Mouse (Mus musculus) ES-Bruce4 (cell line): Measurements from ENCODE around the gene Myh7b. TPM values are rescaled to one million over a fixed set of nuclear protein-coding genes. Genes with fewer than 3 reads are reported as not detected.

Experiments
- H3K27ac ChIP-seq: 2 replicates; pipeline ENCODE4 v1.5.1; 2012; ENCODE audit warnings: low read length, inconsistent platforms; ENCODE audit not compliant: insufficient read depth
- H3K27me3 ChIP-seq: 2 replicates; pipeline ENCODE4 v1.6.1; 2012; ENCODE audit warnings: mild to moderate bottlenecking, low read length, inconsistent platforms; ENCODE audit not compliant: control insufficient read depth, poor library complexity, insufficient read depth, severe bottlenecking
- H3K36me3 ChIP-seq: 2 replicates; pipeline ENCODE4 v1.6.1; 2012; ENCODE audit warnings: inconsistent platforms, mild to moderate bottlenecking, low read length, moderate library complexity; ENCODE audit not compliant: control insufficient read depth, poor library complexity, insufficient read depth, severe bottlenecking
- H3K4me1 ChIP-seq: one replicate; pipeline ENCODE4 v1.8.1; 2011; ENCODE audit warnings: low read length; ENCODE audit not compliant: control insufficient read depth, insufficient read depth
- H3K4me3 ChIP-seq: 2 replicates; pipeline ENCODE4 v1.5.1; 2011; ENCODE audit warnings: low read depth, mild to moderate bottlenecking, low read length
- H3K9ac ChIP-seq: 2 replicates; pipeline ENCODE4 v1.6.1; 2012; ENCODE audit warnings: low read depth, mild to moderate bottlenecking, inconsistent platforms; ENCODE audit not compliant: poor library complexity, severe bottlenecking
- H3K9me3 ChIP-seq: replicated peaks from 2 replicates; pipeline ENCODE4 v1.6.1; 2012; ENCODE audit warnings: mild to moderate bottlenecking, low read length, inconsistent platforms; ENCODE audit not compliant: control insufficient read depth, poor library complexity, insufficient read depth, severe bottlenecking
- CTCF ChIP-seq: IDR thresholded peaks from one replicate; pipeline ENCODE4 v1.8.1; 2011; ENCODE audit warnings: low read depth, low read length
- EP300 ChIP-seq: IDR thresholded peaks from 2 replicates; pipeline ENCODE4 v1.6.1; 2011; ENCODE audit warnings: low read depth, low read length; ENCODE audit not compliant: insufficient read depth
- POLR2A ChIP-seq: IDR thresholded peaks from one replicate; pipeline ENCODE4 v1.8.1; 2011; ENCODE audit warnings: low read length; ENCODE audit not compliant: insufficient read depth
- polyA plus RNA-seq: library from polyadenylated mRNA; stranded (reverse); fragments of >200 nt; gene quantifications from 2 replicates; pipeline ENCODE4 v1.2.4, GENCODE M21; 2011; ENCODE audit warnings: low read depth; ENCODE audit not compliant: missing spikeins, insufficient read depth, insufficient read length

Myh7b gene
- polyA plus RNA-seq, 1 experiment: 1.0 TPM

DNA sequence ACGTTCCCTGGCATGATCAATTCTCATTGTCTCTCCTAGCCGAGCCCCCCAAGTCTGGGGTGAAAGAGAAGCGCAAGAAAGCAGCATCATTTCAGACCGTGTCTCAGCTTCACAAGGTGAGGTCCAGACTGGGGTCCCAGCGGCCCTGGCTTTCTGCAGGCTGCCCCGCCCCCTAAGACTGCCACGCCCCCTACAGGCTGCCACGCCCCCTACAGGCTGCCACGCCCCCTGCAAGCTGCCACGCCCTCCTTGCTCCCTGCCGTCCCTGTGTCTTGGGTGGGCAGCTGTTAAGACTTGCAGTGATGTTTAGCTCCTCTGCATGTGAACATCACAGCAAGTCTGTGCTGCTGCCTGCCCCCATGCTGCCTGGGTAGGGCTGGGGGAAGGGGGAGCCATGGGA, 11.6 kb downstream of the Myh7b start:
- H3K4me1 ChIP-seq: peaks cover 2% of the 10 kb centered on the region
- no peaks in the 10 kb centered on the region for H3K36me3 ChIP-seq
- TF ChIP-seq EP300: no peak
- no peak for TF ChIP-seq POLR2A
- TF ChIP-seq CTCF: no peak
- H3K27ac ChIP-seq: no peak overlapping the region
- no peaks in the 10 kb centered on the region for H3K9me3 ChIP-seq
- H3K27me3 ChIP-seq: no peaks in the 10 kb centered on the region
- no peak overlapping the region for H3K4me3 ChIP-seq
- no peak overlapping the region for H3K9ac ChIP-seq

DNA sequence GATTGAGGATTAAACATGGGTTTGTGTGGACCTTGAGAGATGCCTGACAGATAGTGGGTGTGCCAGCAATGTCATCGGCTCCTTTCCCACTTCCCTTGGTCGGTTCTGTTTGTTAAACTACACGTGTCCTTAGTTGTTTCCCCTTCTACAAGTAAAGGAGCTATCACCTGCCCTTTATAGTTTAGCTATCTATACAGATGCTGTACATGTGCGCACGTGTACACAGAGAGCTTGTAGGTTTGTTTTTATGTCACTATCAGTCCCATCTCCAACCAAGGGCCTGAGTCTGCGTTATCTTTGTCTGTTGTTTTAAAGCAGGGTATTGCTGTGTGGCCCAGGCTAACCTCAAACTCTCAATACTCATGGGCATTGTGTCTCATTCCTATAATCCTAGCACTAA, 13.0 kb downstream of the Myh7b start:
- no peak overlapping the region for H3K4me3 ChIP-seq
- no peaks in the 10 kb centered on the region for H3K36me3 ChIP-seq
- H3K27ac ChIP-seq: no peak overlapping the region
- no peaks in the 10 kb centered on the region for H3K27me3 ChIP-seq
- H3K9ac ChIP-seq: no peak overlapping the region
- TF ChIP-seq EP300 (no peak), CTCF (no peak), POLR2A (no peak)
- H3K9me3 ChIP-seq: no peaks in the 10 kb centered on the region
- peaks cover 2% of the 10 kb centered on the region for H3K4me1 ChIP-seq

DNA sequence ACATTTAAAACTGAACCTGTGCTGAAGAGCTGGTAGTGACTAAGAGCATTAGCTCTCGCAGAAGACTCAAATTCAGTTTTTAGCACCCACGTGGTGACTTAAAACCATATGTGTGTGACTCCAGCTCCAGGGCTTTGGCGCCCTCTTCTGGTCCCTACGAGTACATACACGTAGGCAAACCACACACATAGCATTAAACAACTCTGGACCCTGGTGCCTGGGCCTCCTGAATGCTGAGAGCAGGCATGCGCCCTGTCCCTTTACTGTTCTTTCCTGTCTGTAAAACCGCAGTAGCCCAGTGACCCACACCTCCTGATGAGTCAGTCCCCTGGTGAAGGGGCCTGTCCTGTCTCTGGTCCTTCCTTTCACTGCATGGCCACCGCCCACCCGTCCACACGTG, 13.7 kb downstream of the Myh7b start:
- H3K4me3 ChIP-seq: no peak overlapping the region
- H3K27ac ChIP-seq: no peak overlapping the region
- TF ChIP-seq POLR2A (no peak), CTCF (peak; percentile 89)
- H3K9me3 ChIP-seq: no peaks in the 10 kb centered on the region
- no peaks in the 10 kb centered on the region for H3K36me3 ChIP-seq
- no peak overlapping the region for H3K9ac ChIP-seq
- H3K27me3 ChIP-seq: no peaks in the 10 kb centered on the region
- H3K4me1 ChIP-seq: peaks cover 2% of the 10 kb centered on the region

DNA sequence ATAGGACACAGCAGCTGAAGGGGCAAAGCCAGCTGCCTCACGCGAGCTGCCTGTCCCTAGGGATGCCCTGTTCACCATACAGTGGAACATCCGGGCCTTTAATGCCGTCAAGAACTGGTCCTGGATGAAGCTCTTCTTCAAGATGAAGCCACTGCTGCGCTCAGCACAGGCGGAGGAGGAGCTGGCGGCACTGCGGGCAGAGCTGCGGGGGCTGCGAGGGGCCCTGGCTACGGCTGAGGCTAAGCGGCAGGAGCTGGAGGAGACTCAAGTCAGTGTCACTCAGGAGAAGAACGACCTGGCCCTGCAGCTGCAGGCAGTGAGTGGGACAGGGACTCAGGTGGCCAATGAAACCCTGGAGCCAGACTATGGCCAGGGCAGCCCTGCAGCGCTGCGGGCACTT, 15.3 kb downstream of the Myh7b start:
- Histone ChIP-seq H3K4me1 (peaks cover 2% of the 10 kb centered on the region), H3K9ac (no peak overlapping the region), H3K27ac (no peak overlapping the region), H3K27me3 (no peaks in the 10 kb centered on the region), H3K36me3 (no peaks in the 10 kb centered on the region), H3K9me3 (no peaks in the 10 kb centered on the region), H3K4me3 (no peak overlapping the region)
- TF ChIP-seq CTCF (no peak), EP300 (no peak), POLR2A (no peak)

DNA sequence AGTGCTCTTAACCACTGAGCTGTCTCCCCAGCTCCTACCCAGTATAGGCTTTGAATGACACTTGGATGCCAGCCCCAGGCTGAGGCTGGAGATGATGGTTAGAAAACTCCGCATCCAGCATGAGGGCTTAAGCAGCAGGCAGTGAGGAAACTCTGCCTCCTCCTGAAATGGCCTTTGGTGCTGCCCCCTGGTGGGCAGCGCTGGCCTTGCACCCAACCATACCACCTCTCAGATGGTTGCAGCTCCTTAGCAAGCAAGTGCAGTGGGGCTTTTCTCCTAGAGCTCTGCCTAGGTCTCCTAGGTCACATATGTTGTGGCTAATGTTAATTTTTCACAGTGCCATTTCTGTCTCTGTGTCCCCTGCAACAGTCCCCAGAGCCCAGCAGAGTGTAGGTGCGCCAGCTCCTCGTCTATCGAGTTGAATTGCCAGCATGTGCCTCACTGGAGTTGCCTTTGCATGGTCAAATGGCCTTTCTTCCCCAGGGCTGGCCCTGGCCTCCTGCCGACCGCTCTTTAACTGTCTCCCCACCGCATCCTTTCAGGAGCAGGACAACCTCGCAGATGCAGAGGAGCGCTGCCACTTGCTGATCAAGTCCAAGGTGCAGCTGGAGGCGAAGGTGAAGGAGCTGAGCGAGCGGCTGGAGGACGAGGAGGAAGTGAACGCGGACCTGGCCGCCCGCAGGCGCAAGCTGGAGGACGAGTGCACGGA, 16.2 kb downstream of the Myh7b start:
- H3K27ac ChIP-seq: no peak overlapping the region
- no peaks in the 10 kb centered on the region for H3K27me3 ChIP-seq
- no peak overlapping the region for H3K4me3 ChIP-seq
- no peak overlapping the region for H3K9ac ChIP-seq
- H3K4me1 ChIP-seq: peaks cover 2% of the 10 kb centered on the region
- H3K36me3 ChIP-seq: no peaks in the 10 kb centered on the region
- H3K9me3 ChIP-seq: no peaks in the 10 kb centered on the region
- TF ChIP-seq POLR2A (no peak), EP300 (no peak), CTCF (peak; percentile 96)

DNA sequence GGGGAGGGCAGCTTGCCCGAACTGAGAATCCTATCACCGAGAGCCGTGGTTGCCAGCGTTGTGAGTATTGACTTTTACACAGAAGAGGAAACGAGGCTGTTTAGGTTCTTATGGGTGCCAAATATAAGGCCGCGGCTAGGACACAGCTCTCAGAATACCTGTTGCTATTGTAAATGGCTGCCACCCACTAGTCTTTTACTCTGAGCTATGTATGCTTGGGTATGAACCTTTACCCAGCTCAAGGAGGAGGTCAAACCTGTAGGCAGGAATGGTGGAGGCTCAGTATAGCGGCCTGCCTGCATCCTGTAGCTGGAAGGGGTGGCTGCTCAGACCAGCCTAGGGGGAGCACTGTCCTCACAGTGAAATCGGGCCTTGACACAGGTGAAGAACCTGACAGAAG, 17.1 kb downstream of the Myh7b start:
- no peak overlapping the region for H3K27ac ChIP-seq
- H3K9me3 ChIP-seq: no peaks in the 10 kb centered on the region
- H3K9ac ChIP-seq: no peak overlapping the region
- TF ChIP-seq CTCF: peak; percentile 8
- TF ChIP-seq POLR2A: no peak
- no peak for TF ChIP-seq EP300
- H3K4me1 ChIP-seq: peaks cover under 1% of the 10 kb centered on the region
- no peaks in the 10 kb centered on the region for H3K36me3 ChIP-seq
- H3K4me3 ChIP-seq: no peak overlapping the region
- H3K27me3 ChIP-seq: no peaks in the 10 kb centered on the region
